Mouse (Mus musculus) left cerebral cortex, postnatal 4 days (tissue): ENCODE results near the gene Abi3bp. TPM values are rescaled to one million over a fixed set of nuclear protein-coding genes. Genes with fewer than 3 reads are reported as not detected.

Experiments used
- DNase-seq: peaks from one replicate; pipeline ENCODE4 v3.0.0-alpha.2; 2022
- intact Hi-C: fragments of 180-260 bp; cut with DNase I; formaldehyde crosslinking; loops from one replicate; pipeline ENCODE4 v1.15.1; 2025
- total RNA-seq, 2 experiments: library from RNA; stranded (reverse); gene quantifications; 2 replicates each; pipeline ENCODE4 v1.2.3; 2021

The Abi3bp gene
- 1 to 10 TPM; 3.5 to 4.8 TPM for total RNA-seq

GRCm38 (mm10) chr16:56477677-56478574, at the start of gene Abi3bp:
Gene Abi3bp, plus strand, starts transcription at chr16:56477878.
- no peak for DNase-seq
- intact Hi-C loops, result no loop called here

- peak; percentile 68 for DNase-seq
- intact Hi-C loops, result no loop called here
Observed at GRCm38 (mm10) chr16:56435293-56436185, 42.1 kb upstream of the Abi3bp start.

- intact Hi-C loops, result no loop called here
- DNase-seq, result no peak
Observed at GRCm38 (mm10) chr16:56440243-56440642, 37.4 kb upstream of the Abi3bp start.

- intact Hi-C loops, result no loop called here
- DNase-seq, result no peak
Observed at GRCm38 (mm10) chr16:56441113-56441512, 36.6 kb upstream of the Abi3bp start.

GRCm38 (mm10) chr16:56441658-56442344, 35.9 kb upstream of the Abi3bp start:
- intact Hi-C loops, result no loop called here
- no peak for DNase-seq

- no peak for DNase-seq
- intact Hi-C loops, result no loop called here
Observed at GRCm38 (mm10) chr16:56451482-56451881, 26.2 kb upstream of the Abi3bp start.

GRCm38 (mm10) chr16:56451923-56452322, 25.8 kb upstream of the Abi3bp start:
- intact Hi-C loops, result no loop called here

GRCm38 (mm10) chr16:56458052-56458754, 19.5 kb upstream of the Abi3bp start:
- intact Hi-C loops, result no loop called here
- no peak for DNase-seq

More at GRCm38 (mm10) chr16:56451923-56452322, 25.8 kb upstream of the Abi3bp start:
- no peak for DNase-seq

- no peak for DNase-seq
- intact Hi-C loops, result no loop called here
Observed at GRCm38 (mm10) chr16:56473160-56473559, 4.5 kb upstream of the Abi3bp start.

GRCm38 (mm10) chr16:56475676-56476075, 2.0 kb upstream of the Abi3bp start:
- peak; percentile 53 for DNase-seq
- intact Hi-C loops, result no loop called here

- no peak for DNase-seq
- intact Hi-C loops, result no loop called here
Observed at GRCm38 (mm10) chr16:56478575-56479191, 1.0 kb downstream of the Abi3bp start.

GRCm38 (mm10) chr16:56483466-56483865, 5.8 kb downstream of the Abi3bp start:
- intact Hi-C loops, result no loop called here
- DNase-seq, result no peak

GRCm38 (mm10) chr16:56486461-56486860, 8.8 kb downstream of the Abi3bp start:
- intact Hi-C loops, result no loop called here
- DNase-seq, result peak; percentile 34

GRCm38 (mm10) chr16:56490861-56491260, 13.2 kb downstream of the Abi3bp start:
- no peak for DNase-seq
- intact Hi-C loops, result no loop called here

- no peak for DNase-seq
- intact Hi-C loops, result no loop called here
Observed at GRCm38 (mm10) chr16:56495266-56495665, 17.6 kb downstream of the Abi3bp start.

GRCm38 (mm10) chr16:56496743-56497142, 19.1 kb downstream of the Abi3bp start:
- intact Hi-C loops, result no loop called here
- DNase-seq, result no peak

- DNase-seq, result no peak
- intact Hi-C loops, result no loop called here
Observed at GRCm38 (mm10) chr16:56498680-56499079, 21.0 kb downstream of the Abi3bp start.

GRCm38 (mm10) chr16:56500441-56500840, 22.8 kb downstream of the Abi3bp start:
- intact Hi-C loops, result no loop called here
- no peak for DNase-seq

- no peak for DNase-seq
- intact Hi-C loops, result no loop called here
Observed at GRCm38 (mm10) chr16:56501101-56501500, 23.4 kb downstream of the Abi3bp start.

- intact Hi-C loops, result no loop called here
- no peak for DNase-seq
Observed at GRCm38 (mm10) chr16:56501513-56501912, 23.8 kb downstream of the Abi3bp start.
